Mouse (Mus musculus): Measurements from ENCODE around the gene Senp6. TPM values are rescaled to one million over a fixed set of nuclear protein-coding genes. Genes with fewer than 3 reads are reported as not detected.

Gene Senp6
- polyA plus RNA-seq, 1 experiment from 2014 or later: 64.4 TPM

DNA sequence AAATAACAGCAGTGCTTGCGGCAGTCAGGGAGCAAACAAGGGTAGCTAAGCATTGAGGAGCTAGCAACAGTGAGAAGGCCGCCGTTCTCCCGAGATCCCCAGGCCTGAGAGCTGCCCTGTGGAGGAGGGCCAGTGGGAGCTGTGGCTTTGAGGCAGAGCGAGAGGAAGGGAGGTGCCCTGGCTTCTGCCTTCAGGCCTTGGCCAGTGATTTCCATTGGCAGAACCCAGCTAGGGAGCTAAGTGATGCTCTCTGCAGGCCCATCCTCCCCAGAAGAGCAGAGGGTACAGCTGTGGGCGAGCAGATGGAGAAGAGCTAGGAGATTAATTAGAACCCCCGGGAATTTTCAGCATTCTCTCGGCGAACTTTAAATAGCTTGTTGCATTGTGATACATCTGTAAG, 106.9 kb downstream of the Senp6 start:
- Histone ChIP-seq H3K4me3 (ENCODE audit: low read depth, low read length) (no peak overlapping the region), H3K9ac (ENCODE audit: low read length) (no peak overlapping the region), H3K27ac (ENCODE audit: low read depth, low read length) (no peak overlapping the region), H3K9me3 (replicated peaks; ENCODE audit: control insufficient read depth, low read length) (no peaks in the 10 kb centered on the region), H3K27me3 (replicated peaks; ENCODE audit: control insufficient read depth, insufficient read depth, low read length) (no peaks in the 10 kb centered on the region), H3K4me2 (ENCODE audit: low read length) (no peak overlapping the region), H3K4me1 (ENCODE audit: control insufficient read depth, insufficient read depth, low read length) (peaks cover under 1% of the 10 kb centered on the region; the same call in 1 of the 2 replicates), H3K36me3 (ENCODE audit: control insufficient read depth, insufficient read depth, low read length) (no peaks in the 10 kb centered on the region)
- peak; percentile 49; the same call in 1 of the 2 replicates for ATAC-seq
- DNase-seq (ENCODE audit: low spot score): peak; percentile 23
- 35% methylated on average over 9 of the region's 9 CpGs for WGBS

DNA sequence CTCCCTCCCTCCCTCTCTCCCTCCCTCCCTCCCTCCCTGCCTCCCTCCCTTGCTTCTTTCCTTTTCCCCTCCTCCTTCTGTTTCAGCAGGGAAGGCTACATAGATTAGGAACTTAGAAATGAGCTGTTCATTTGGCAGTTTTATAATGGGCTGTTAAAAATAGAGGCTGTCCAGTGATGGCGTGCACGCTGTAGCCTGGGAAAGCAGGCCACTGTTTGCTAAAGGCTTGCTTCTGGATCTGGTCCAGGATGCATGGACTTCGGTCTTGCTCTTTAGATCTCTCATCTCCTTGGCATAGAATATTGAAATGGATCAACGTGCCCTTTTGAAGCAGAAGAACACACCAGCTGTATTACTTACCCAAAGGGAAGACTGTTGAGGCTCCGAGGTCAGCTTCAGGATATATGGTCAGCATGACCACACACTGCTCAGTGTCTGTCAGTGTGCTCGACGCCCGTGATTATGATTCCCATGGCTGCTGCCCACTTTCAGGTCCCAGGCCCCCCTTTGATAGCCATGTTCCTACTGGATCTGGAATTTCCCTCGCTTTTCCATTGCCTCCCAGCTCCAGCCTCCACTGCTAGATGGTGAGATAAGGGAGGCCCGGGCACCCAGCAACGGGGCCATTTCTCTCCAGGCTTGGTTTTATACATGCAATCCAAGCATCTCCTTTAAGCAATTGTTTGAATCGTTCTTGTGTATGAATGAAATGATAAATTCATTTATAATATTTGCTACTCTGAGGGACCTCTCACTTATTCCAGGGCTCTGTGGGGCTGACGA, 110.2 kb downstream of the Senp6 start:
- no peaks in the 10 kb centered on the region for H3K27me3 ChIP-seq (replicated peaks; ENCODE audit: control insufficient read depth, insufficient read depth, low read length)
- H3K36me3 ChIP-seq (ENCODE audit: control insufficient read depth, insufficient read depth, low read length): no peaks in the 10 kb centered on the region
- H3K27ac ChIP-seq (ENCODE audit: low read depth, low read length): no peak overlapping the region
- H3K4me2 ChIP-seq (ENCODE audit: low read length): no peak overlapping the region
- H3K4me1 ChIP-seq (ENCODE audit: control insufficient read depth, insufficient read depth, low read length): peaks cover 3% of the 10 kb centered on the region
- DNase-seq (ENCODE audit: low spot score): no peak
- H3K4me3 ChIP-seq (ENCODE audit: low read depth, low read length): no peak overlapping the region
- no peaks in the 10 kb centered on the region for H3K9me3 ChIP-seq (replicated peaks; ENCODE audit: control insufficient read depth, low read length)
- H3K9ac ChIP-seq (ENCODE audit: low read length): no peak overlapping the region
- 76% methylated on average over 13 of the region's 13 CpGs for WGBS
- ATAC-seq: no peak

- ATAC-seq: peak; percentile 45; the same call in 1 of the 2 replicates
- H3K27ac ChIP-seq (ENCODE audit: low read depth, low read length): no peak overlapping the region
- 17% methylated on average over 2 of the region's 2 CpGs for WGBS
- peaks cover 3% of the 10 kb centered on the region for H3K4me1 ChIP-seq (ENCODE audit: control insufficient read depth, insufficient read depth, low read length)
- H3K9me3 ChIP-seq (replicated peaks; ENCODE audit: control insufficient read depth, low read length): no peaks in the 10 kb centered on the region
- H3K36me3 ChIP-seq (ENCODE audit: control insufficient read depth, insufficient read depth, low read length): no peaks in the 10 kb centered on the region
- no peaks in the 10 kb centered on the region for H3K27me3 ChIP-seq (replicated peaks; ENCODE audit: control insufficient read depth, insufficient read depth, low read length)
- H3K9ac ChIP-seq (ENCODE audit: low read length): no peak overlapping the region
- no peak overlapping the region for H3K4me3 ChIP-seq (ENCODE audit: low read depth, low read length)
- DNase-seq (ENCODE audit: low spot score): peak; percentile 23
- H3K4me2 ChIP-seq (ENCODE audit: low read length): no peak overlapping the region
These were observed 112.0 kb downstream of the Senp6 start for GRCm38 (mm10) chr9:80178670-80179069.

DNA sequence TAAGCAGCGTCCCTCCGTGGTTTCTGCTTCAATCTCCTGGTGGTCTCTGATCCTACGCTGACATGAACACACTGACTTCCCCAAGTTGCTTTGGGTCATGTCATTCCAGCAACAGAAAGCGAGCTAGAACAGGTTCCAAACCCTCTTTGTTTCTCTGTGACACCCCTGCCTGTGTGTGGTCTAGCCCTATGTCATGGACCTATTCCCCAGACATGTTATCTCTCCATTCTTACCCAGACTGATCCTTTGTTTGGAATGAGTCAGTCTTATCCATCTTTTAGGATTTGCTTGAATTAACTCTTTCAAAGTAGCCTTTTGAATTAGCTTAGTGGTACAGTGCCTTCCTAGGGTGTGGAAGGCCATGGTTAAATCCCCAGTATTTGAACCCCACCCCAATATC, 113.0 kb downstream of the Senp6 start:
- H3K27ac ChIP-seq (ENCODE audit: low read depth, low read length): no peak overlapping the region
- ATAC-seq: no peak
- 85% methylated on average over 4 of the region's 4 CpGs for WGBS
- H3K27me3 ChIP-seq (replicated peaks; ENCODE audit: control insufficient read depth, insufficient read depth, low read length): no peaks in the 10 kb centered on the region
- DNase-seq (ENCODE audit: low spot score): no peak
- H3K9ac ChIP-seq (ENCODE audit: low read length): no peak overlapping the region
- H3K36me3 ChIP-seq (ENCODE audit: control insufficient read depth, insufficient read depth, low read length): no peaks in the 10 kb centered on the region
- peaks cover 3% of the 10 kb centered on the region for H3K4me1 ChIP-seq (ENCODE audit: control insufficient read depth, insufficient read depth, low read length)
- no peak overlapping the region for H3K4me3 ChIP-seq (ENCODE audit: low read depth, low read length)
- no peaks in the 10 kb centered on the region for H3K9me3 ChIP-seq (replicated peaks; ENCODE audit: control insufficient read depth, low read length)
- H3K4me2 ChIP-seq (ENCODE audit: low read length): no peak overlapping the region

DNA sequence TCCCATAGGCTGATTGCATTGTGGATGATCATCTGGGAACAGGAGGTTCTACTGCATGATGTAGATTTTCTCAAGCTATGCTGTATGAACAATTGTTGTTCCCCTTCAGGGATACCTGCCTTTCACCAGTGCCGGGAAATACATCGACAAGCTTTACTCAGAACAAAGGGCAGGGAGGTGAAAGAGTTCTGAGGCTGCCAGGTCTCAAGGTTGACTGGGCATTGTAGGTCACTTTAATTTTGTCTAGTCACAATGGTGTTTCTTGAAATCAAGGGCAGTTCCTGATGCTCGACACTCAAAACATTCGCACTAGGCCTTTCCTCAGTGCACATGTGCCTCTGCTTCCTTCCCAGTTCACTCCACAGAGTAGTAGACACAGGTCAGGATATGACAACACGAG, 114.1 kb downstream of the Senp6 start:
- Histone ChIP-seq H3K27me3 (replicated peaks; ENCODE audit: control insufficient read depth, insufficient read depth, low read length) (no peaks in the 10 kb centered on the region), H3K9me3 (replicated peaks; ENCODE audit: control insufficient read depth, low read length) (no peaks in the 10 kb centered on the region), H3K27ac (ENCODE audit: low read depth, low read length) (no peak overlapping the region), H3K9ac (ENCODE audit: low read length) (no peak overlapping the region), H3K4me2 (ENCODE audit: low read length) (no peak overlapping the region), H3K36me3 (ENCODE audit: control insufficient read depth, insufficient read depth, low read length) (no peaks in the 10 kb centered on the region), H3K4me3 (ENCODE audit: low read depth, low read length) (no peak overlapping the region), H3K4me1 (ENCODE audit: control insufficient read depth, insufficient read depth, low read length) (peaks cover 3% of the 10 kb centered on the region)
- no peak for DNase-seq (ENCODE audit: low spot score)
- 79% methylated on average over 5 of the region's 5 CpGs for WGBS
- no peak for ATAC-seq

- DNase-seq (ENCODE audit: low spot score) (no peak), ATAC-seq (no peak)
- Histone ChIP-seq H3K9ac (ENCODE audit: low read length) (no peak overlapping the region), H3K4me1 (ENCODE audit: control insufficient read depth, insufficient read depth, low read length) (peaks cover 3% of the 10 kb centered on the region), H3K27ac (ENCODE audit: low read depth, low read length) (no peak overlapping the region), H3K9me3 (replicated peaks; ENCODE audit: control insufficient read depth, low read length) (no peaks in the 10 kb centered on the region), H3K36me3 (ENCODE audit: control insufficient read depth, insufficient read depth, low read length) (no peaks in the 10 kb centered on the region), H3K4me3 (ENCODE audit: low read depth, low read length) (no peak overlapping the region), H3K27me3 (replicated peaks; ENCODE audit: control insufficient read depth, insufficient read depth, low read length) (no peaks in the 10 kb centered on the region), H3K4me2 (ENCODE audit: low read length) (no peak overlapping the region)
- WGBS: 95% methylated on average over 1 of the region's 1 CpGs
These were observed 115.0 kb downstream of the Senp6 start for GRCm38 (mm10) chr9:80181692-80182091.

DNA sequence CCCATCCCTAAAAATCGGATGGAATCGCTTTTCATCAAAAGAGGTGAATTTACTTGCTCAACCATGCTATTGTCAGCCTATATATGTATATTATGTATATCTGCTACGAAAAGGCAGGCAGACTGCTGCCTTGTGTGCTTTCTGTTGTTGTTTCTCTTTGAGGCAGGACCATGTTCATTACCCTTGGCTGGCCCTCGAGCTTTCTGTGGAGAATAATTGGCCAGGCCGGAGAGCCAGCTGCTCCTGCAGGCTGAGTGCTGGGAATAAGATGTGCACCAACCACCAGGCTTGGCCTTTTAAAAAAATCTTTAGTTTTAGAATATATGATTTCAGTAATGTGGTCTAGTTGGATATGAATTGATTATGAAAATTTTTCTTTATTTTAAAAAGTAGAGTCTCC, 117.4 kb downstream of the Senp6 start:
- 56% methylated on average over 5 of the region's 5 CpGs for WGBS
- no peak overlapping the region for H3K4me2 ChIP-seq (ENCODE audit: low read length)
- H3K4me3 ChIP-seq (ENCODE audit: low read depth, low read length): no peak overlapping the region
- H3K9ac ChIP-seq (ENCODE audit: low read length): no peak overlapping the region
- H3K36me3 ChIP-seq (ENCODE audit: control insufficient read depth, insufficient read depth, low read length): no peaks in the 10 kb centered on the region
- ATAC-seq (0 out of 2 replicates have a peak, but pooled peaks have one; percentile 33), DNase-seq (ENCODE audit: low spot score) (peak; percentile 46)
- H3K27me3 ChIP-seq (replicated peaks; ENCODE audit: control insufficient read depth, insufficient read depth, low read length): no peaks in the 10 kb centered on the region
- H3K9me3 ChIP-seq (replicated peaks; ENCODE audit: control insufficient read depth, low read length): no peaks in the 10 kb centered on the region
- no peak overlapping the region for H3K27ac ChIP-seq (ENCODE audit: low read depth, low read length)
- no peaks in the 10 kb centered on the region for H3K4me1 ChIP-seq (ENCODE audit: control insufficient read depth, insufficient read depth, low read length)

GRCm38 (mm10) chr9:80185737-80186136, 119.0 kb downstream of the Senp6 start:
- DNase-seq (ENCODE audit: low spot score) (no peak), ATAC-seq (no peak)
- no peak overlapping the region for H3K9ac ChIP-seq (ENCODE audit: low read length)
- no peak overlapping the region for H3K4me3 ChIP-seq (ENCODE audit: low read depth, low read length)
- no peaks in the 10 kb centered on the region for H3K27me3 ChIP-seq (replicated peaks; ENCODE audit: control insufficient read depth, insufficient read depth, low read length)
- H3K36me3 ChIP-seq (ENCODE audit: control insufficient read depth, insufficient read depth, low read length): no peaks in the 10 kb centered on the region
- no peaks in the 10 kb centered on the region for H3K4me1 ChIP-seq (ENCODE audit: control insufficient read depth, insufficient read depth, low read length)
- no peak overlapping the region for H3K27ac ChIP-seq (ENCODE audit: low read depth, low read length)
- 48% methylated on average over 3 of the region's 3 CpGs for WGBS
- no peaks in the 10 kb centered on the region for H3K9me3 ChIP-seq (replicated peaks; ENCODE audit: control insufficient read depth, low read length)
- no peak overlapping the region for H3K4me2 ChIP-seq (ENCODE audit: low read length)

DNA sequence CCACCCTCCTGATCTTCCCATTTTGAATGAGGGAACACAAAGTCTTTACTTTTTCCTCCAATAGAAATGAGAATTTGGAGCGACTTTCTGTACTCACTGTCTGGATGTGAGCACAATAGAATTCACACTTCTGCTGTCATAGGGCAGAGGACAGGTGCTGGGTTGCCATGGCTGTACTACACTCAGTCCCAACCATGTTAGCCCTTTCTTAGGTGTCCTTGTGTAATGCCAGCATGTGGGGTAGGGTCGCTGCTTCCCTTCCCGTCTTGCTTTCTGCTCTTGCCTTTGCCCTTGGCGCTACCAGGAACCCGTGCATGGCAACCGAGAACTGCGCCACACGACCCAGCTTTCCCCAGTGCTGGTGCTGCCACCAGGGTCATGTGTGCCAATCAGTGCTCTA, 120.0 kb downstream of the Senp6 start:
- Histone ChIP-seq H3K4me2 (ENCODE audit: low read length) (no peak overlapping the region), H3K9ac (ENCODE audit: low read length) (no peak overlapping the region), H3K4me3 (ENCODE audit: low read depth, low read length) (no peak overlapping the region), H3K4me1 (ENCODE audit: control insufficient read depth, insufficient read depth, low read length) (no peaks in the 10 kb centered on the region), H3K27me3 (replicated peaks; ENCODE audit: control insufficient read depth, insufficient read depth, low read length) (no peaks in the 10 kb centered on the region), H3K9me3 (replicated peaks; ENCODE audit: control insufficient read depth, low read length) (no peaks in the 10 kb centered on the region), H3K36me3 (ENCODE audit: control insufficient read depth, insufficient read depth, low read length) (no peaks in the 10 kb centered on the region), H3K27ac (ENCODE audit: low read depth, low read length) (no peak overlapping the region)
- no peak for ATAC-seq
- no peak for DNase-seq (ENCODE audit: low spot score)
- WGBS: 93% methylated on average over 8 of the region's 8 CpGs
